ENCODE assay signal across 11 mouse cellular contexts in the genomic region with DNA sequence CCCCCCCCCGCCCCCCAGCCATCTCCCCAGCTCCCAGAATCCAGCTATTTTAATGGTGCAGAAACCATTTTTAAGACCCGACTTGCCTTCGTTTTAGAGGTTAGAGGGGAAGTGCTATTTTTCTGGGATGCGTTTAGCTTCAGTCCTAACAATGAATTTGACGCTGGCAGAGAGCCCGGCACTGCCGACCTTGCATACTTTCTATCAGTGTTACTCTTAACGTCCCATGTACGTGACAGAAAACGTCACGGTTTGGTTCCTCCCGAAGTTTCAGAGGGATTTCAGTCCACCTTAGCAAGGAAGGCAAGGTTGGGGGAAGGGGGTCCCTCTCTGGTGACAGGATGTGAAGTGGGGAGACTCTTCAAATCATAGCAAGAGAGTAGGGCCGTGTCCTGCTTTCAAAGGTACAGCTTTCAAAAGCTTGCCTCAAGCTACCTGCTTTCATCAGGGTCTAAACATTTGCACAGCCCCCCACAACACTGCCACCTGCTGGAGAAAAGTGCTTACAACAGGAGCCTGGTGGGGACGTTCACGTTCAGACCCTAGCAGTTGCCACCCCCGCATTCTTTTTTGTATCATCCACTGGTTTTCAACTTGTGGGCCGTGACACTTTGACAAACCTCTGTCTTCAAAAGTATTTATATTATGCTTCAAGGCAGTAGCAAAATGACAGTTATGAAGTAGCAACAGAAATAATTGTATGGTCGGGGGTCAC.
A peak's percentile ranks its signal among the peaks of the same experiment; 100 is the strongest.
DNase-seq lines count a peak whose midpoint lies in the region; ATAC-seq and TF ChIP-seq lines count a peak whose summit lies in the region.
"Had no signal": no experiment of that assay in that cellular context is flagged by ENCODE, and none has a peak within 500 bp of the region (broad histone marks: within the 10 kb centered on the region; RNA-seq: fewer than 3 reads in every experiment).

No protein-coding gene starts in this region.

- no peak overlapping the region for H3K4me3 ChIP-seq in ES-Bruce4 (ENCODE audit: low read depth, low read length)
- H3K4me3 ChIP-seq in hindbrain, embryonic 11.5 days (ENCODE audit: low read depth, low read length): no peak overlapping the region
- H3K4me3 ChIP-seq: lung, embryonic 15.5 days had no signal

- ATAC-seq in hindbrain, embryonic 11.5 days (ENCODE audit: low FRiP score): no peak

- no peak overlapping the region for H3K27ac ChIP-seq in ES-Bruce4 (ENCODE audit: insufficient read depth, low read length)
- no peak overlapping the region for H3K27ac ChIP-seq in hindbrain, embryonic 11.5 days (ENCODE audit: low read depth, low read length)
- H3K27ac ChIP-seq: lung, embryonic 15.5 days had no signal

- H3K9ac ChIP-seq in ES-Bruce4 (ENCODE audit: low read depth, poor library complexity, severe bottlenecking): no peak overlapping the region
- no peak overlapping the region for H3K9ac ChIP-seq in hindbrain, embryonic 11.5 days (ENCODE audit: low read depth, low read length)
- H3K9ac ChIP-seq: lung, embryonic 15.5 days had no signal

- H3K9me3 ChIP-seq in ES-Bruce4 (replicated peaks; ENCODE audit: control insufficient read depth, insufficient read depth, low read length, poor library complexity, severe bottlenecking): no peaks in the 10 kb centered on the region
- no peaks in the 10 kb centered on the region for H3K9me3 ChIP-seq in hindbrain, embryonic 11.5 days (ENCODE audit: control insufficient read depth, low read length)
- H3K9me3 ChIP-seq: lung, embryonic 15.5 days had no signal

- H3K4me1 ChIP-seq in ES-Bruce4 (ENCODE audit: control insufficient read depth, insufficient read depth, low read length): no peaks in the 10 kb centered on the region
- H3K4me1 ChIP-seq in hindbrain, embryonic 11.5 days (replicated peaks; ENCODE audit: control insufficient read depth, insufficient read depth, low read length): no peaks in the 10 kb centered on the region
- H3K4me1 ChIP-seq: lung, embryonic 15.5 days had no signal

- peak; percentile 37 for TF ChIP-seq CTCF in ES-Bruce4 (IDR thresholded peaks at IDR 0.05; ENCODE audit: low read depth, low read length)

- no peaks in the 10 kb centered on the region for H3K36me3 ChIP-seq in ES-Bruce4 (ENCODE audit: control insufficient read depth, insufficient read depth, low read length, poor library complexity, severe bottlenecking)
- H3K36me3 ChIP-seq in hindbrain, embryonic 11.5 days (ENCODE audit: control insufficient read depth, insufficient read depth, low read length): no peaks in the 10 kb centered on the region
- H3K36me3 ChIP-seq: lung, embryonic 15.5 days had no signal

- no peak for TF ChIP-seq EP300 in ES-Bruce4 (IDR thresholded peaks at IDR 0.05; ENCODE audit: insufficient read depth, low read depth, low read length)

- no peak overlapping the region for H3K4me2 ChIP-seq in hindbrain, embryonic 11.5 days (replicated peaks; ENCODE audit: low read depth, low read length)
- H3K4me2 ChIP-seq: lung, embryonic 15.5 days had no signal

- no peaks in the 10 kb centered on the region for H3K27me3 ChIP-seq in ES-Bruce4 (ENCODE audit: control insufficient read depth, insufficient read depth, low read length, poor library complexity, severe bottlenecking)
- no peaks in the 10 kb centered on the region for H3K27me3 ChIP-seq in hindbrain, embryonic 11.5 days (ENCODE audit: control insufficient read depth, insufficient read depth, low read length)
- H3K27me3 ChIP-seq: lung, embryonic 15.5 days had no signal

- peak; percentile 15 for DNase-seq in kidney, postnatal 10 days
- no peak for DNase-seq in kidney, adult 11 months
- peak; percentile 7 for DNase-seq in A20 (ENCODE audit: low read depth, low spot score)
- DNase-seq in c-Kit-positive CD71-positive TER-119-negative erythroid progenitor cells, embryonic 14.5 days (ENCODE audit: low read depth): peak; percentile 0
- no peak for DNase-seq in hindbrain, embryonic 11.5 days (ENCODE audit: low spot score)
- no peak for DNase-seq in heart, adult 9 months (ENCODE audit: low spot score in 2 of 2)
- DNase-seq: gastrocnemius, postnatal 10 days; heart, postnatal 4 days; spleen, adult 18-20 months had no signal

- WGBS in hindbrain, embryonic 11.5 days: 94% methylated on average over 18 of the region's 18 CpGs

- TF ChIP-seq POLR2A in ES-Bruce4 (IDR thresholded peaks at IDR 0.05; ENCODE audit: insufficient read depth, low read length): no peak

Comparison
In these comparisons a context has a peak if more than half of its experiments do, and no peak if none do; other contexts are left out.
1. DNase-seq: peak in kidney, postnatal 10 days (single experiment), A20 (single experiment) and c-Kit-positive CD71-positive TER-119-negative erythroid progenitor cells, embryonic 14.5 days (single experiment); none in kidney, adult 11 months (single experiment), hindbrain, embryonic 11.5 days (single experiment) and heart, adult 9 months (0 of 2).